Mouse (Mus musculus) cortical plate, adult 2 months (tissue): ENCODE measurements at regions not wholly inside any gene's neighbourhood (a gene's known extent, or its start where the extent isn't known, plus 50 kb on each side); places are given as distances from the start of the nearest gene placed in this dataset.

Source experiments
- CTCF ChIP-seq: fragments of 200-500 bp; IDR thresholded peaks from 2 replicates; pipeline ENCODE4 v1.5.1; 2011; ENCODE audit warnings: mild to moderate bottlenecking, control low read depth, low read length; ENCODE audit not compliant: insufficient read depth; ENCODE audit errors: extremely low read depth
- POLR2A ChIP-seq: fragments of 200-500 bp; IDR thresholded peaks from 2 replicates; pipeline ENCODE4 v1.6.1; 2011; ENCODE audit warnings: mild to moderate bottlenecking, low read length, control low read depth; ENCODE audit not compliant: insufficient read depth; ENCODE audit errors: extremely low read depth

- TF ChIP-seq CTCF (no peak), POLR2A (no peak)
These were observed 491.9 kb downstream of the Cetn3 start for GRCm38 (mm10) chr13:82274733-82275132.
